Mouse (Mus musculus) megakaryocyte, embryonic 14.5 days (primary cell): ENCODE measurements around the gene Fubp1.

ENCODE experiments used
- FLI1 ChIP-seq: IDR thresholded peaks from 2 replicates; pipeline ENCODE4 v1.6.1; 2012; ENCODE audit warnings: low read length, inconsistent platforms, mixed read lengths
- GATA1 ChIP-seq: IDR thresholded peaks from 3 replicates; pipeline ENCODE4 v1.6.1; 2012; ENCODE audit warnings: mixed read lengths, low read length, inconsistent platforms, borderline replicate concordance

DNA sequence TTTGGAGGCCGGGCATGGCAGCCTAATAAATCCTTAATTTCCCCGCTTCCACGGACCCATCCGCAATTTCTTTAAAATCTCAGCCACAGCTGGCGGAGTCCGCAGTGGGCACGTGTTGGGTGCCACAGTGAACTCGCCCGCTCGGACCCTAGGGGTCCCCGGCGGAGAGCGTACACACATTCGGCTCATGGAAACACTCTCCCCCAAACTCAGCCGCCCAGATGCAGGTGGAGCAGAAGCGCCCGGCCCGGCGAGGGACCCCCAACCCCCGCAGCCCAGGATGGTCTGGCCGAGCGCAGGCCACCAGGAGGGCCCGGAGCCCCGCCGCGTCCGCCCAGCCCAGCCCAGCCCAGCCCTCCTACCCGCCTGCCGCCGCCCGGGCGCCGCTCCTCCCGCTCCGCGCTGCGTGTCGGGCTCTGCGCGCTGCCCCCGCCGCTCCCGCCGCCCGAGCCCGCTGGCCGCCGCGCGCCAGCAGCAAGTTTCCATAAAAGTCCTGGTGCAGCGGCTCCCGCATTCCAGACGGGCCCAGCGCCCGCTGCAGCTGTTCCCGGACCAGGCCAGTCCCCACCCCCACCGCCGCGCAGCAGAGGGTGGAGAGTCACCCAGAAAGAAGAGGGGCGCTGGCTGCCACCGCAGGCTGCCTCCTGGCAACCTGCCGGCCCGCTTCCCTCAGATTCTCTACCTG lies 55.3 kb downstream of the Fubp1 start:
- no peak for TF ChIP-seq GATA1
- TF ChIP-seq FLI1 = no peak
